Mouse (Mus musculus) cerebellum, adult 2 months (tissue): Measurements from ENCODE around the gene Ak9.

ENCODE experiments used
- CTCF ChIP-seq: fragments of 200-500 bp; IDR thresholded peaks from 2 replicates; pipeline ENCODE4 v1.5.1; 2011; ENCODE audit warnings: low read depth, mild to moderate bottlenecking, control low read depth, low read length, moderate library complexity, borderline replicate concordance; ENCODE audit not compliant: insufficient read depth
- POLR2A ChIP-seq: fragments of 200-500 bp; IDR thresholded peaks from 2 replicates; pipeline ENCODE4 v1.6.1; 2011; ENCODE audit warnings: low read length, control low read depth, borderline replicate concordance; ENCODE audit not compliant: insufficient read depth

DNA sequence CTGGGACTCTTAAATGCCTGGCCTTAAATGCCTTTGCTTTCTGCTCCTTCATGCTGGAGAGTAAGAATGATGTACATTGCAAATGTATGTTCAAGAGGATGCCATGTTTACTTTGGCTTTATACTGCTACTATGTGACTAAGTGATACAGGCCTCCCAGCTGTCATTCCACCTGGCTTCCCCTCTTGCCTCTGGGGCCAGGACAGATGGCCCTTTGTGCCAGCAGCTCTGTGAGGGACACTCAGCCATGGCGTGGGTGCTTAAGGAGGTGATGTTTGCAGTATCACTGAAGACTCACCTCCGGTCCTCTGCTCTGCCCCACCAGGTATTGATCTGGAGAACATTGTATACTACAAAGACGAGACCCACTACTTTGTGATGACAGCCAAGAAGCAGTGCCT is 176.2 kb downstream of the Ak9 start:
- TF ChIP-seq CTCF (no peak), POLR2A (no peak)
